Mouse (Mus musculus): ENCODE data around the gene Raet1e.
"Not testable (repeated sequence)": the region's sequence is repeated elsewhere in the genome, so short reads cannot be mapped to it uniquely, and the experiment has no call there.

GRCm38 (mm10) chr10:22166025-22166424 lies 7.7 kb downstream of the Raet1e start:
- not testable (repeated sequence) for TF ChIP-seq CTCF, EP300 (IDR thresholded peaks at IDR 0.05; ENCODE audit: low read depth)
